In the genomic region with DNA sequence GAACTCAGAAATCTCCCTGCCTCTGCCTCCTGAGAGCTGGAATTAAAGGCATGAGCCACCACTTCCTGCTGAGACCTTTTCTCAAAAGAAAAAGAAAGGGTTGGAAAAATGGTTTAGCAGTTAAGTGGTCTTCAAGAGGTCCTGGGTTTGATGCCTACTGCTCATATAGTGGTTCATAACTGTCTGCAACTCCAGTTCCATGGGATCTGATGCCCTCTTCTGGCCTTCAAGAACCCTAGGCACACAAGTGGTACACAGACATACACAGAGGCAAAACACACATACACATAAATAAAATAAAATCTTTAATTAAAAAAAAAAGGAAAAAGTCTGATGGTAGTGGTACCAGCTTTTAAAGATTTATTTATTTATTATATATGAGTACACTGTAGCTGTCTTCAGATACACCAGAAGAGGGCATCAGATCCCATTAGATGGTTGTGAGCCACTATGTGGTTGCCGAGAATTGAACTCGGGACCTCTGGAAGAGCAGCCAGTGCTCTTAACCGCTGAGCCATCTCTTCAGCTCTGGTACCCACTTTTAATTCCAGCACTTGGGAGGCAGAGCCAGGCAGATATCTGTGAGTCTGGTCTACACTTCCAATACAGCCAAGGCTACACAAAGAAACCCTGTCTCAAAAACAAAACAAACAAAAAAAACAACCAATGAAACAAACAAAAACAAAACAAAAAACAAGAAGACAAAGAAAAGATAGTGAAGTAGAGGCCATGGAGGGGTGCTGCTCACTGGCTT, we compare ENCODE assay signal across 17 mouse cellular contexts. TPM values are rescaled to one million over a fixed set of nuclear protein-coding genes. Genes with fewer than 3 reads are reported as not detected.
"Had no signal": no experiment of that assay in that cellular context is flagged by ENCODE, and none has a peak within 500 bp of the region (broad histone marks: within the 10 kb centered on the region; RNA-seq: fewer than 3 reads in every experiment).

No protein-coding gene starts in this region.

- DNase-seq: kidney, adult 11 months; kidney, postnatal 36 days; left cerebral cortex, postnatal 4 days; liver, embryonic 13.5 days; lung, adult 18-20 months; right cerebral cortex, adult 18-20 months; right cerebral cortex, postnatal 25 days; thymus, postnatal 4 days had no signal

- H3K27me3 ChIP-seq: limb, embryonic 13.5 days; neural tube, embryonic 15.5 days had no signal

- H3K9me3 ChIP-seq: limb, embryonic 13.5 days; liver, embryonic 13.5 days; midbrain, embryonic 13.5 days; neural tube, embryonic 15.5 days had no signal

- ATAC-seq: midbrain, embryonic 13.5 days had no signal

- H3K9ac ChIP-seq: limb, embryonic 13.5 days; liver, embryonic 13.5 days; midbrain, embryonic 13.5 days; neural tube, embryonic 15.5 days had no signal

- H3K4me2 ChIP-seq: limb, embryonic 13.5 days; liver, embryonic 13.5 days; midbrain, embryonic 13.5 days; neural tube, embryonic 15.5 days had no signal

- H3K4me3 ChIP-seq: limb, embryonic 13.5 days; liver, embryonic 13.5 days; midbrain, embryonic 13.5 days; myocyte; neural tube, embryonic 15.5 days had no signal

- H3K27ac ChIP-seq: limb, embryonic 13.5 days; liver, embryonic 13.5 days; midbrain, embryonic 13.5 days; neural tube, embryonic 15.5 days had no signal

RNA-seq across cellular contexts. Expression of a gene that starts 1.8 kb away (rescaled TPM):
- total RNA-seq: left cerebral cortex, postnatal 4 days had no signal
- polyA plus RNA-seq: kidney, embryonic 14.5 days; limb, embryonic 13.5 days; liver, embryonic 13.5 days; lung, embryonic 16.5 days; midbrain, embryonic 13.5 days; neural tube, embryonic 11.5 days had no signal

RNA-seq across cellular contexts. Expression of a gene that starts 8.0 kb away (rescaled TPM):
- total RNA-seq: layer of hippocampus, postnatal 14 days; left cerebral cortex, postnatal 4 days; megakaryocyte-erythroid progenitor cell, adult 5-6 weeks had no signal
- polyA plus RNA-seq: limb, embryonic 13.5 days; midbrain, embryonic 13.5 days; neural tube, embryonic 15.5 days had no signal
